8 mouse cellular contexts compared by ENCODE assay signal in the genomic region with DNA sequence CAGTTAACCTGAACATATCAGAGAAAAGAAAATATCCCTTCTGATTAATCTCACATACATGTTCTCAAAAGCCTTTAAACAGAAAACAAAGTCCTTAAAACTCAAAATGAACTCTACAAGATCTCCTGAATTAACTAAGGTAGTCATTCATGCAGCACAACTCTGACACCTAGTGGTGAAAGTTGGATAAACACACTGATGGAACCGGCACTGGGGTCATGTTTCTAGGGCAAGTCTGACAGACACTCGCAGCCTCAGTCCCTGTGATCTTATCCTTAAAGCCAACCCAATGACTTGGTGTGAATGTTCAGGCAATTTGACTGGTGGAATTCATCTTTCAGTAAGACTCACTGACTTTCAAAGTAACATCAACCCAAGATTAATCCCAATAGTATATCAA. TPM values are rescaled to one million over a fixed set of nuclear protein-coding genes. Genes with fewer than 3 reads are reported as not detected.
DNase-seq lines count a peak whose midpoint lies in the region; ATAC-seq and TF ChIP-seq lines count a peak whose summit lies in the region.

No protein-coding gene starts in this region.

- intact Hi-C loops in left cerebral cortex, postnatal 4 days (cut with DNase I): no loop called here

- no peaks in the 10 kb centered on the region for H3K27me3 ChIP-seq in neural tube, embryonic 11.5 days (ENCODE audit: control insufficient read depth, insufficient read depth, low read length)

- ATAC-seq in inflammation-experienced regulatory T-cells, adult 6 months: peak; percentile 73
- ATAC-seq in neural tube, embryonic 11.5 days (ENCODE audit: insufficient read depth, low FRiP score, low TSS enrichment): no peak

- WGBS in neural tube, embryonic 11.5 days: 2% methylated on average over 2 of the region's 2 CpGs

- DNase-seq in 416B (ENCODE audit: low read depth) (peak; percentile 88), ES-E14 (ENCODE audit: low read depth, low spot score) (peak; percentile 82)
- peak; percentile 63 for DNase-seq in c-Kit-positive CD71-positive TER-119-positive erythroid progenitor cells, embryonic 14.5 days (ENCODE audit: low spot score)
- peak; percentile 35 to 67 for DNase-seq in frontal cortex, postnatal 36 days (ENCODE audit: low spot score in 2 of 2)
- DNase-seq in left cerebral cortex, postnatal 4 days: peak; percentile 31
- DNase-seq in neural tube, embryonic 11.5 days (ENCODE audit: low spot score): peak; percentile 68
- DNase-seq in thymus, postnatal 0 days (ENCODE audit: low spot score): peak; percentile 80

- peaks cover 4% of the 10 kb centered on the region; the same call in 1 of the 2 replicates for H3K9me3 ChIP-seq in ES-E14 (ENCODE audit: control insufficient read depth, insufficient read depth, low read depth, low read length)
- no peaks in the 10 kb centered on the region for H3K9me3 ChIP-seq in neural tube, embryonic 11.5 days (ENCODE audit: control insufficient read depth, low read length)

- no peaks in the 10 kb centered on the region for H3K36me3 ChIP-seq in ES-E14 (ENCODE audit: control insufficient read depth, insufficient read depth, low read length, poor library complexity, severe bottlenecking)
- H3K36me3 ChIP-seq in neural tube, embryonic 11.5 days (ENCODE audit: control insufficient read depth, insufficient read depth, low read length): no peaks in the 10 kb centered on the region

- no peak overlapping the region for H3K4me3 ChIP-seq in ES-E14 (ENCODE audit: insufficient read depth in 1 of 2, low read depth in 1 of 2, low read length in 2 of 2, poor library complexity in 1 of 2, severe bottlenecking in 1 of 2)
- no peak overlapping the region for H3K4me3 ChIP-seq in neural tube, embryonic 11.5 days (ENCODE audit: low read depth, low read length)

- H3K4me2 ChIP-seq in neural tube, embryonic 11.5 days (ENCODE audit: low read depth): no peak overlapping the region

- H3K9ac ChIP-seq in ES-E14 (ENCODE audit: insufficient read depth, low read depth, low read length, poor library complexity, severe bottlenecking): no peak overlapping the region
- no peak overlapping the region for H3K9ac ChIP-seq in neural tube, embryonic 11.5 days (ENCODE audit: low read length)

- H3K4me1 ChIP-seq in ES-E14 (ENCODE audit: control insufficient read depth in 2 of 2, insufficient read depth in 2 of 2, low read length in 2 of 2, poor library complexity in 1 of 2): peaks cover 0 to 2% of the 10 kb centered on the region in 2 experiments; a peak in 1 of 4 replicates
- H3K4me1 ChIP-seq in neural tube, embryonic 11.5 days (ENCODE audit: control insufficient read depth, insufficient read depth, low read length): no peaks in the 10 kb centered on the region

- H3K27ac ChIP-seq in ES-E14 (ENCODE audit: insufficient read depth, low read depth, low read length, poor library complexity, severe bottlenecking): no peak overlapping the region
- H3K27ac ChIP-seq in neural tube, embryonic 11.5 days (ENCODE audit: low read depth, low read length): no peak overlapping the region

- in situ Hi-C loops in ES-E14 (cut with MboI; ENCODE audit: low sequenced_read_pairs in 2 of 2, unreplicated experiment in 2 of 2): no loop called here

TF ChIP-seq in ES-E14, 5 proteins besides CTCF, POLR2A, EP300 and RAD21:
- no peak for TF ChIP-seq ZNF384 (IDR thresholded peaks at IDR 0.05; ENCODE audit: low read depth, low read length)
- TF ChIP-seq ZC3H11A (IDR thresholded peaks at IDR 0.05; ENCODE audit: borderline replicate concordance, low read depth, low read length): peak; percentile 51; the same call in 1 of the 2 replicates
- no peak for TF ChIP-seq HCFC1 (IDR thresholded peaks at IDR 0.05; ENCODE audit: borderline replicate concordance, insufficient read depth, low read length)

RNA-seq across cellular contexts. Expression of a gene that starts 13.4 kb away (rescaled TPM):
- total RNA-seq in ES-E14 (2012; rRNA removed): 0.09 and 0.21 TPM in 2 replicates
- polyA plus RNA-seq in inflammation-experienced regulatory T-cells, adult 6 months (2017; shearing (Covaris generic)): 1 to 10 TPM in 2 of 3 experiments, under 1 TPM in 1; 0.36 to 1.7 (median 1.0) TPM
- 10 to 100 TPM; 14.6 to 18.2 TPM for total RNA-seq in left cerebral cortex, postnatal 4 days (2021)
- 4.0 and 6.2 TPM in 2 replicates for polyA plus RNA-seq in neural tube, embryonic 11.5 days (2014; fragmentation: Nextera tagmentation; extraction: Ambion mirVana)
- 1.1 and 1.6 TPM in 2 replicates for polyA plus RNA-seq in thymus, postnatal 0 days (2015; fragmentation: Nextera tagmentation; extraction: Ambion mirVana)

RNA-seq across cellular contexts. Expression of a gene that starts 40.7 kb away (rescaled TPM):
- total RNA-seq in ES-E14 (2012; rRNA removed): 86.7 and 95.2 TPM in 2 replicates
- 10 to 100 TPM; 48.4 to 77.8 (median 69.1) TPM for polyA plus RNA-seq in inflammation-experienced regulatory T-cells, adult 6 months (2017; shearing (Covaris generic))
- total RNA-seq in left cerebral cortex, postnatal 4 days (2021): 100 to 1,000 TPM; 119 to 131 TPM
- polyA plus RNA-seq in neural tube, embryonic 11.5 days (2014; fragmentation: Nextera tagmentation; extraction: Ambion mirVana): 61.0 and 70.5 TPM in 2 replicates
- 49.9 and 61.3 TPM in 2 replicates for polyA plus RNA-seq in thymus, postnatal 0 days (2015; fragmentation: Nextera tagmentation; extraction: Ambion mirVana)

Comparison
In these comparisons a context has a peak if more than half of its experiments do, and no peak if none do; other contexts are left out.
1. DNase-seq: peak in every context shown above with its lines; median percentile 88 in 416B; 82 in ES-E14; 80 in thymus, postnatal 0 days; 68 in neural tube, embryonic 11.5 days; 63 in c-Kit-positive CD71-positive TER-119-positive erythroid progenitor cells, embryonic 14.5 days; 51 in frontal cortex, postnatal 36 days; 31 in left cerebral cortex, postnatal 4 days.